Mouse (Mus musculus) left cerebral cortex, postnatal 14 days (tissue): ENCODE measurements at regions not wholly inside any gene's neighbourhood (a gene's known extent, or its start where the extent isn't known, plus 50 kb on each side); places are given as distances from the start of the nearest gene placed in this dataset.

ENCODE experiments used
- DNase-seq, 2 experiments: peaks; one replicate each; pipeline ENCODE4 v3.0.0; 2021 to 2022; ENCODE audit warnings: low spot score in 2 of 2, mixed read lengths in 1 of 2
- intact Hi-C: fragments of 180-260 bp; cut with DNase I; formaldehyde crosslinking; loops from one replicate; pipeline ENCODE4 v1.15.1; 2025

DNA sequence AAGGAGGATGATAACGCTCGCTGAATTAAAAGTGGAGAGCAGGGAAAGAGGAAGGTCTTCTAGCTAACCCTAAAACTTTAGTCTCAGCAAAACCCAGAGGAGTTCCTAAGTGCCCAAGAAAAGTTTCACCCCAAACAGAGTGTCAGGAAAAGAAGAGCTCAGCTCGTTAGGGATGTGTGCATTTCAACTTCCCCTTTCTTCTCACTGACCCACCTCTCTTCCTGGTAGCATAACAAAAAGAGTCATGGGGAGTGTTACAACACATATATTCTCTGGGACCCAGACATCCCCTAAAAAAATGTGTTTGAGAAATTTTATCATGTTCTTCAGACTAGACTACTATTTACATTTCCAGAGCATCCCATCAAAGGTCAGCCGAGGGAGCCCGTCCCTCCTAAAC is 432.6 kb downstream of the Mctp2 start:
- DNase-seq, result no peak
- intact Hi-C loops, result no loop called here

DNA sequence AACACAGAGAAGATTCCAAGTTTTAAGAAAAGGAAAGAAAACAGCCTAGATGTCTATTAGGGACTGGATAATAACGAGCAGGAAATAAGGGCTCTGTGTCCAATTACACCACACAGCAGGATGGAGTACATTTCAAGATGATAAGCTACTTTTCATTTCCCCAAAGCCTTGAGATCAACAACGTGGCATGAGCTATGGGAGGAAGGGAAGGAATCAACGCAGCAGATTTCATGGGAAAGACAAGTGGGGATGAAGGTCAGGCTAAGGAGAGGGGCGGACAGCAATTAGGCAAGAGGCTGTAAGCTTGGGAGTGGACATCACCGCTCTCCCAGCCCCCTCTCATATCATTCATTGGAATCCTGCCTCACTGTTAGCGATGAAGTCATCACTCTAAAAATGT is 433.5 kb downstream of the Mctp2 start:
- DNase-seq, result no peak
- intact Hi-C loops, result no loop called here

DNA sequence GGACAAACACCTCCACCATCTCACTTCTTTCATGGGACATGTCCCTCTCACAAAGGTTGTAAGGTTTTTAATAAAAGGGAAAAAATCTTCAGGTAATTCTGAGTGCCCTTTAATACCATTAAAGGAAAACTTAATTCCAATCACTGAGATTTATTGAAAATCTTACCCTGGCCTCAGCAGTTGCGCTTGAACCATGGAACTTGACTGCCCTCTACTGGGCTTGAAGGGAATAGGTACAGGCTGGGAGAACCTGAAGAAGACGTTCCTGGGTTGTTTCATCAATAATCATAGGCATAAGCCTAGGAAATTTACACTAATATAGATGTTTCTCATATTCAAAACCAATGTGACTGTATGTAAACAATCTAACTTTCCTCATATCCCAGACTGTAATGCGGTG is 439.3 kb downstream of the Mctp2 start:
- peak; percentile 52 to 76 for DNase-seq
- intact Hi-C loops, result loop anchor here (5.0 to 10.0 kb wide), 2 partner anchors 482 to 1520 kb away; no protein-coding TSS in a partner anchor

GRCm38 (mm10) chr7:71865371-71866166 is 440.8 kb downstream of the Mctp2 start:
- DNase-seq, result no peak
- intact Hi-C loops, result loop anchor here (5.0 to 10.0 kb wide), 2 partner anchors 481 to 1518 kb away; no protein-coding TSS in a partner anchor

DNA sequence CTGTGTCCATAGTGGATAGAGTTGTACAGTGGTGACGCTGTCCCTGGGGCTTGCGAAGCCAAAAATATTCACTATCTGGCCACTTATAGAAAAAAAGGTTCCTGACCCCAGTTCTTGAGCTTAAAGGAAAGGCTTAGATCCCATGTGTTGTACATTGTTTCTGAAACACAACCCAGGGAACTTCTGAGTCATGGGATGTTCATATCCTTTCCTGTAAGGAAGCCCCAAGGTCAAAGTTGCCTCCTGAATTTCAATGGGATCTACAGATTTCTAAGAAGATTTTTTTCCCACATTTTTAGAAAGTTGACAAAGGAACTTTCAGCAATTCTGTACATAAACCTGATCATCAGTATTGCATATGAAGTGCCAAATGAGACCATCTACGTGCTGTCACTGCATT is 453.5 kb downstream of the Mctp2 start:
- DNase-seq, result no peak
- intact Hi-C loops, result no loop called here

- intact Hi-C loops, result no loop called here
- DNase-seq, result no peak
These were observed 457.2 kb downstream of the Mctp2 start for GRCm38 (mm10) chr7:71849174-71849573.

GRCm38 (mm10) chr7:71837845-71838244 is 468.6 kb downstream of the Mctp2 start:
- intact Hi-C loops, result no loop called here

DNA sequence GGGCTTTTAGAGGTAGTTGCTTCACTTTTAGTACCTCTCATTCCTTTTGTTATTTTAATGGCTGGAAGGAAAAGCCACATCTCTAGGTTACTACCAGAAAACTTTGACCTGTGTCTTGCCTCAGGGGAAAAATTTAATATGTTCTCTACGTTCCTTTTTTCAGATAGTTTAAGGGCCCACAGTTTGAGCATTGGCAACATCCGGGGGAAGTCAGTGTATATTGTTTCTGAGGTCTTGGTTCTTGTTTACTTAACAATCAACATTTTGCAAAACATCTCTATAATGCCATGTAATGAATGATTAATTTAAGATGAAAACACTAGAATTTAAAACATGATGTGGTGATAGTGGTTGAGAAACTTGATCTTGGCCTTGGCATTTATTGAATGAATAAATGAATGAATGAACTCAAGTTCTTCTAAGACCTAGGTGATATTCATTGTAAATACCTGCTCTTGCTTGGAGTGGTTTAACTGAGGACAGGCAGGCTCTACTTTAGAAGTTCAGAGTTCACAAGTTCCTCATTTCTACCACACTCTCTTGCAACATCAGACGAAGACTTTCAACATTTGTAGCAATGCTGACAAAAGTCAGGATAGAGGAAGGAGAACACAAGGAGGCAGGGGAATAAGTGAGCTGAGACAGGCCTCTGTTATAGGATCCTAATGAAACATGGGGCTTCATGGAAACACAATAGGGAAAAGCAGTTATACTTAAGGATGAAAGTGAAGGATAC is 474.4 kb downstream of the Mctp2 start:
- DNase-seq, result no peak
- intact Hi-C loops, result no loop called here

More at GRCm38 (mm10) chr7:71837845-71838244, 468.6 kb downstream of the Mctp2 start:
- DNase-seq, result no peak

- intact Hi-C loops, result no loop called here
- no peak for DNase-seq
These were observed 476.8 kb downstream of the Mctp2 start for GRCm38 (mm10) chr7:71829567-71829966.

DNA sequence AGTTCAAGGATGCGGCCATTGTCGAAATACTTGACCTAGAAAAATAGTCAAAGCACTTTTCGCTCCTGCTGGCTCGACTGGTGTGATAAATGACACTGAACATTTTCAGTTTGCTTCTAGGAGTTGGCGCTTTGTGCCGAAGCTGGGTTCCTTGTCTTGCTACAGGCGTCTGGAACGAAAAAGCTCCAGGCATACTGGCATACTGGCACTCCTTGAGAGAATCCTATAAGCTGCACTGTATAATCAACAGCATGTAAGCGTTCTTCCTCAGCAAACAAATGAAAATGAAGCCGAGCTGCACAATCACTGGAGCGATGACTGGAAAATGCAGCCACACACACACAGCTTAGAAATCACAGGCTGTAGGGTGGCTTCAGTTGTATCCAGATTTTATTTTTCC is 464.9 kb upstream of the Gm10295 start:
- intact Hi-C loops, result no loop called here
- peak; percentile 17 to 18 for DNase-seq

- intact Hi-C loops, result no loop called here
These were observed 442.9 kb upstream of the Gm10295 start for GRCm38 (mm10) chr7:71794201-71794600.

GRCm38 (mm10) chr7:71788401-71788800 is 437.1 kb upstream of the Gm10295 start:
- intact Hi-C loops, result no loop called here
- no peak for DNase-seq

More at GRCm38 (mm10) chr7:71794201-71794600, 442.9 kb upstream of the Gm10295 start:
- DNase-seq, result no peak

- intact Hi-C loops, result no loop called here
- peak in 1 of 2 experiments; percentile 7 for DNase-seq
These were observed 431.2 kb upstream of the Gm10295 start for GRCm38 (mm10) chr7:71782496-71782895.

DNA sequence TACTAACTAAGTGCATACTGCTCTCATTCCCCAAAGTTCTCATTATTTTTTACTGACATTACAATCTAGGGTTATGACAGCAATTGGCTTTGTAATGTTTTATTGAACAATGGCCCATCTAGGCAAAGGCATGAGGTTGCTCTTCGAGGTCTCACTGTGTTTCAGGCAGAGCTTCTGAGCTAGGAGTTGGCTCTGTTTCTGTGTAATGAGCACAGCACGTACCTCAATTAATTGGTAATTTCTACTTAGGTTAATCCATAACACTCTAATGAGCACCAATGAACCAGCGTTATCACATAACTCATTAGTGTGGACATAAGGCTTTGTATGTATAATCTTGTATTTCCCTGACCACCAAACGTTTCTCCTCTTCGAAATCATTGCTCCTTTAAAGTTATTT is 398.6 kb upstream of the Gm10295 start:
- intact Hi-C loops, result no loop called here
- no peak for DNase-seq

DNA sequence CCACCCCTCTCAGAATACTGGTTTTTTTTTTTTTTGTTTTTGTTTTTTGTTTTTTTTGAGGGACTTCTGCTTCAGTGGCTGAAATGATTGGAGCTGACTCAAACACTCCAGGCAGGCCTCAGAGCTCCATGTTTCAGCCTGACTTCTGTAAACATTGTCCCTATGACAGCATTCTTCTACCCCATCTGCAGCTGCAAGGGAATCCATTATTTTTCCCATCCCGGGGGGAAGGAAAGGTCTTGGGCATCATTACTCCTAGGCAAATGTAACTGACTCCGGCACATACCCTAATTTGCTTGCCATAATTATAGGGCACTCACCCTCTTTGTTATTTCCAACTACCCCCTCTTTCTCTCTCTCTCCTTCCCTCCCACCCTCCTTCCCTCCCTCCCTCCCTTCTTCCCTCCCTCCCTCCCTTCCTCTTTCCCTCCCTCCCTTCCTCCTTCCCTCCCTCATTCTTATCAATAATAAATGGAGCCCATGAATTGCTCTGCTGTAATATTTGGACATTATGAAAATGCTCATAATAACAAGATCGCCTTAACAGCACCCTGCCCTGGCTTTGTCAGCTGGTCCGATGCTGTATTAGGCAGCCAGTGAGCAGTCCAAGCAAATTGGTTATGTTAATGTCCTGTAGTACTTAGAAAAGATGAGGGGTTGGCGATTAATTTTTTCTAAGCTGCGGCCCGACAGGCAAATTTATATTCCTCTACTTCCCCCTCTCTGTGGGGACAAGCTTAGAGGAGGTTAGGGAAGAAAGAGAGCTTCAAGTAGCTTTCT is 395.0 kb upstream of the Gm10295 start:
- intact Hi-C loops, result no loop called here
- no peak for DNase-seq

DNA sequence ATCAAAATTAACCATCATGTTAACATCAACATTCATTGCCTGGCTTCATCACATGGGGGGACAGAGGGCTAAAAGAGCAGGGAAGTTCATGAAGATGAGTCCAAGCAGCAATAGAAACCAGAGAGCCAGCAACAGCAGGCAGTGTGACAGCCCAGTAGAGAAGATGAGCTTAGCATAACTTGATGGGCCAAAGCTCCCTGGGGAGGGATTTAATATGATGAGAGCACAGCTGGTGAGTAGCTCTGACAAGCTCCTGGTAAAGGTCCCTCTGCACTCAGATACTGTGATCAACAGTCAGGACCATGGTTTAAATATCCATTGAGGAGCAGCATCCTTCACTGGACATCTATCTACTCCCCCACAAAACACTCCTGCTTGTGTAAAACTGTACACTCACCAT is 377.2 kb upstream of the Gm10295 start:
- intact Hi-C loops, result no loop called here
- DNase-seq, result no peak

GRCm38 (mm10) chr7:71708209-71708608 is 356.9 kb upstream of the Gm10295 start:
- intact Hi-C loops, result no loop called here

GRCm38 (mm10) chr7:71706201-71706600 is 354.9 kb upstream of the Gm10295 start:
- no peak for DNase-seq
- intact Hi-C loops, result no loop called here

More at GRCm38 (mm10) chr7:71708209-71708608, 356.9 kb upstream of the Gm10295 start:
- no peak for DNase-seq

DNA sequence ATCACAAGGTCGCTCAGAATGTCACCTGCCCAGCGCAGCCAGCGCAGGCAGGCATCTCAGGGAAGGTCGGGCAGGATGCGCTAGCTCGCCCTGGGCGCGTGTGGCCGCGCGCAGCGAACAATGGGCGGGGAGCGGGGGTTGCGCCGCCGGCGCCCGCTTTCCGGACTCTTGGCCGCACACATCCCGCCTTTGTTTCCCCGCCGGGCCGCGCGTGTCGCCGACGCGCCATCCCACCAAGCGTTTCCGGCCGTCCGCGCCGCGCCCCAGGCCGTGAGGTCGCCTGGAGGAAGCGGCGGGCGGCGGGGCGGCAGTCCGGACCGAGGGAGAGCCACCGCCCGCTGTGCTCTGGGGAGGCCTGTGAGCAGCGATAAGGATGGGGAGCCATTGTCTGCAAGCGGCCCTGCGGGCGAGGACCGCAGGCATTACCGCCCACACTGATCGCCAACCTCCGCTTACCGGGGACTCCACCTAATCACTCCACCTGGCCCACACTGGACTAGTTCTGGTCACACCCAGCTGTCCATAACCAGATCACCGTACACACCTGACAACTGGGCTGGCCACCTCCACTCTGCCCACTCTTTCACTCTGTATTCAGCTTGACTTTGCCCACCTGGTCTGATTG is 354.3 kb upstream of the Gm10295 start:
- peak in 1 of 2 experiments; percentile 7 for DNase-seq
- intact Hi-C loops, result no loop called here
